Mouse (Mus musculus) G1E (cell line): ENCODE measurements around the gene Nek6.

ENCODE experiments used
- CTCF ChIP-seq: IDR thresholded peaks from 2 replicates; pipeline ENCODE4 v1.5.1; 2012; ENCODE audit warnings: low read depth, low read length, inconsistent platforms, mixed read lengths
- GATA1 ChIP-seq: IDR thresholded peaks from 2 replicates; pipeline ENCODE4 v1.6.1; 2012; ENCODE audit warnings: borderline replicate concordance, low read length, inconsistent platforms, mixed read lengths
- POLR2AphosphoS5 ChIP-seq: IDR thresholded peaks from 2 replicates; pipeline ENCODE4 v1.6.1; 2012; ENCODE audit warnings: low read depth, low read length, inconsistent platforms; ENCODE audit not compliant: insufficient replicate concordance
- TAL1 ChIP-seq: conservative IDR thresholded peaks from 2 replicates; pipeline ENCODE4 v1.6.1; 2012; ENCODE audit warnings: low read depth, low read length, inconsistent platforms, mixed read lengths

GRCm38 (mm10) chr2:38571971-38572601 lies 60.6 kb downstream of the Nek6 start:
- TF ChIP-seq CTCF (no peak), TAL1 (no peak), GATA1 (no peak), POLR2AphosphoS5 (no peak)
